Mouse (Mus musculus): ENCODE data around the gene Opn1sw. TPM values are rescaled to one million over a fixed set of nuclear protein-coding genes. Genes with fewer than 3 reads are reported as not detected.
"Not testable (repeated sequence)": the region's sequence is repeated elsewhere in the genome, so short reads cannot be mapped to it uniquely, and the experiment has no call there.

The Opn1sw gene
- total and polyA plus RNA-seq, 3 experiments: 0.27 TPM; not detected in 2

GRCm38 (mm10) chr6:29399851-29400250 is 11.6 kb upstream of the Opn1sw start:
- Histone ChIP-seq H3K4me3 (ENCODE audit: low read depth, low read length) (no peak overlapping the region), H3K9me3 (replicated peaks) (no peaks in the 10 kb centered on the region), H3K27me3 (ENCODE audit: insufficient read depth, low read length) (peaks cover 87% of the 10 kb centered on the region), H3K36me3 (replicated peaks) (no peaks in the 10 kb centered on the region), H3K4me1 (ENCODE audit: insufficient read depth, low read depth, low read length) (peaks cover 14% of the 10 kb centered on the region)
- DNase-seq (ENCODE audit: low spot score) (no peak), ATAC-seq (ENCODE audit: extremely low read depth, insufficient number of reproducible peaks, low FRiP score, poor library complexity, severe bottlenecking) (no peak)
- no peak for TF ChIP-seq TAL1 (conservative IDR thresholded peaks at IDR 0.05; ENCODE audit: low read depth, low read length)
- TF ChIP-seq GATA2 (IDR thresholded peaks at IDR 0.05; ENCODE audit: borderline replicate concordance, low read depth, low read length): no peak
- TF ChIP-seq GATA1 (IDR thresholded peaks at IDR 0.05; ENCODE audit: borderline replicate concordance, low read length): no peak
- TF ChIP-seq CTCF (IDR thresholded peaks at IDR 0.05; ENCODE audit: low read depth, low read length): no peak
- no peak for TF ChIP-seq POLR2AphosphoS5 (IDR thresholded peaks at IDR 0.05; ENCODE audit: insufficient replicate concordance, low read depth, low read length)

- H3K27me3 ChIP-seq (ENCODE audit: insufficient read depth, low read length): peaks cover 84% of the 10 kb centered on the region
- H3K4me1 ChIP-seq (ENCODE audit: insufficient read depth, low read depth, low read length): peaks cover 14% of the 10 kb centered on the region
- no peaks in the 10 kb centered on the region for H3K36me3 ChIP-seq (replicated peaks)
- ATAC-seq (ENCODE audit: extremely low read depth, insufficient number of reproducible peaks, low FRiP score, poor library complexity, severe bottlenecking): no peak
- TF ChIP-seq TAL1 (conservative IDR thresholded peaks at IDR 0.05; ENCODE audit: low read depth, low read length) (no peak), CTCF (IDR thresholded peaks at IDR 0.05; ENCODE audit: low read depth, low read length) (no peak), GATA2 (IDR thresholded peaks at IDR 0.05; ENCODE audit: borderline replicate concordance, low read depth, low read length) (no peak), GATA1 (IDR thresholded peaks at IDR 0.05; ENCODE audit: borderline replicate concordance, low read length) (no peak), POLR2AphosphoS5 (IDR thresholded peaks at IDR 0.05; ENCODE audit: insufficient replicate concordance, low read depth, low read length) (no peak)
- no peak overlapping the region for H3K4me3 ChIP-seq (ENCODE audit: low read depth, low read length)
- H3K9me3 ChIP-seq (replicated peaks): no peaks in the 10 kb centered on the region
- no peak for DNase-seq (ENCODE audit: low spot score)
Measured at GRCm38 (mm10) chr6:29397575-29397974, 9.3 kb upstream of the Opn1sw start.

- Histone ChIP-seq H3K9me3 (replicated peaks) (no peaks in the 10 kb centered on the region), H3K36me3 (replicated peaks) (no peaks in the 10 kb centered on the region), H3K4me3 (ENCODE audit: low read depth, low read length) (peak overlapping the region; percentile 67; the same call in 1 of the 2 replicates), H3K4me1 (ENCODE audit: insufficient read depth, low read depth, low read length) (peaks cover 14% of the 10 kb centered on the region), H3K27me3 (ENCODE audit: insufficient read depth, low read length) (peaks cover 77% of the 10 kb centered on the region)
- no peak for TF ChIP-seq TAL1 (conservative IDR thresholded peaks at IDR 0.05; ENCODE audit: low read depth, low read length)
- TF ChIP-seq CTCF (IDR thresholded peaks at IDR 0.05; ENCODE audit: low read depth, low read length): no peak
- no peak for TF ChIP-seq GATA2 (IDR thresholded peaks at IDR 0.05; ENCODE audit: borderline replicate concordance, low read depth, low read length)
- no peak for TF ChIP-seq GATA1 (IDR thresholded peaks at IDR 0.05; ENCODE audit: borderline replicate concordance, low read length)
- no peak for TF ChIP-seq POLR2AphosphoS5 (IDR thresholded peaks at IDR 0.05; ENCODE audit: insufficient replicate concordance, low read depth, low read length)
- ATAC-seq (ENCODE audit: extremely low read depth, insufficient number of reproducible peaks, low FRiP score, poor library complexity, severe bottlenecking) (no peak), DNase-seq (ENCODE audit: low spot score) (no peak)
Measured at GRCm38 (mm10) chr6:29396714-29397540, 8.7 kb upstream of the Opn1sw start.

GRCm38 (mm10) chr6:29395910-29396713 is 7.8 kb upstream of the Opn1sw start, which contains the start of gene Ccdc136:
Gene Ccdc136 (plus strand): TSS chr6:29396309.
- H3K36me3 ChIP-seq (replicated peaks): no peaks in the 10 kb centered on the region
- peaks cover 74% of the 10 kb centered on the region for H3K27me3 ChIP-seq (ENCODE audit: insufficient read depth, low read length)
- TF ChIP-seq GATA1 (IDR thresholded peaks at IDR 0.05; ENCODE audit: borderline replicate concordance, low read length) (no peak), TAL1 (conservative IDR thresholded peaks at IDR 0.05; ENCODE audit: low read depth, low read length) (no peak), CTCF (IDR thresholded peaks at IDR 0.05; ENCODE audit: low read depth, low read length) (no peak), GATA2 (IDR thresholded peaks at IDR 0.05; ENCODE audit: borderline replicate concordance, low read depth, low read length) (no peak), POLR2AphosphoS5 (IDR thresholded peaks at IDR 0.05; ENCODE audit: insufficient replicate concordance, low read depth, low read length) (no peak)
- peaks cover 14% of the 10 kb centered on the region for H3K4me1 ChIP-seq (ENCODE audit: insufficient read depth, low read depth, low read length)
- DNase-seq (ENCODE audit: low spot score) (peak; percentile 21), ATAC-seq (ENCODE audit: extremely low read depth, insufficient number of reproducible peaks, low FRiP score, poor library complexity, severe bottlenecking) (no peak)
- H3K4me3 ChIP-seq (ENCODE audit: low read depth, low read length): peak within 1 kb of the TSS; percentile 67
- H3K9me3 ChIP-seq (replicated peaks): no peaks in the 10 kb centered on the region

- no peaks in the 10 kb centered on the region for H3K36me3 ChIP-seq (replicated peaks)
- no peak for TF ChIP-seq GATA1 (IDR thresholded peaks at IDR 0.05; ENCODE audit: borderline replicate concordance, low read length)
- no peak for TF ChIP-seq CTCF (IDR thresholded peaks at IDR 0.05; ENCODE audit: low read depth, low read length)
- TF ChIP-seq GATA2 (IDR thresholded peaks at IDR 0.05; ENCODE audit: borderline replicate concordance, low read depth, low read length): no peak
- TF ChIP-seq TAL1 (conservative IDR thresholded peaks at IDR 0.05; ENCODE audit: low read depth, low read length): no peak
- no peak for TF ChIP-seq POLR2AphosphoS5 (IDR thresholded peaks at IDR 0.05; ENCODE audit: insufficient replicate concordance, low read depth, low read length)
- H3K27me3 ChIP-seq (ENCODE audit: insufficient read depth, low read length): peaks cover 63% of the 10 kb centered on the region
- DNase-seq (ENCODE audit: low spot score) (no peak), ATAC-seq (ENCODE audit: extremely low read depth, insufficient number of reproducible peaks, low FRiP score, poor library complexity, severe bottlenecking) (no peak)
- H3K9me3 ChIP-seq (replicated peaks): no peaks in the 10 kb centered on the region
- H3K4me3 ChIP-seq (ENCODE audit: low read depth, low read length): no peak overlapping the region
- H3K4me1 ChIP-seq (ENCODE audit: insufficient read depth, low read depth, low read length): peaks cover 14% of the 10 kb centered on the region
Measured at GRCm38 (mm10) chr6:29394286-29394685, 6.0 kb upstream of the Opn1sw start.

- Histone ChIP-seq H3K4me3 (ENCODE audit: low read depth, low read length) (no peak overlapping the region), H3K9me3 (replicated peaks) (no peaks in the 10 kb centered on the region), H3K27me3 (ENCODE audit: insufficient read depth, low read length) (peaks cover 51% of the 10 kb centered on the region), H3K36me3 (replicated peaks) (no peaks in the 10 kb centered on the region), H3K4me1 (ENCODE audit: insufficient read depth, low read depth, low read length) (peaks cover 24% of the 10 kb centered on the region)
- DNase-seq (ENCODE audit: low spot score) (no peak), ATAC-seq (ENCODE audit: extremely low read depth, insufficient number of reproducible peaks, low FRiP score, poor library complexity, severe bottlenecking) (no peak)
- TF ChIP-seq POLR2AphosphoS5 (IDR thresholded peaks at IDR 0.05; ENCODE audit: insufficient replicate concordance, low read depth, low read length): no peak
- TF ChIP-seq TAL1 (conservative IDR thresholded peaks at IDR 0.05; ENCODE audit: low read depth, low read length): no peak
- no peak for TF ChIP-seq CTCF (IDR thresholded peaks at IDR 0.05; ENCODE audit: low read depth, low read length)
- TF ChIP-seq GATA1 (IDR thresholded peaks at IDR 0.05; ENCODE audit: borderline replicate concordance, low read length): no peak
- TF ChIP-seq GATA2 (IDR thresholded peaks at IDR 0.05; ENCODE audit: borderline replicate concordance, low read depth, low read length): no peak
Measured at GRCm38 (mm10) chr6:29391802-29392201, 3.5 kb upstream of the Opn1sw start.

GRCm38 (mm10) chr6:29391241-29391640 is 3.0 kb upstream of the Opn1sw start:
- not testable (repeated sequence) for H3K4me3 ChIP-seq (ENCODE audit: low read depth, low read length); DNase-seq (ENCODE audit: low spot score); H3K36me3 ChIP-seq (replicated peaks); ATAC-seq (ENCODE audit: extremely low read depth, insufficient number of reproducible peaks, low FRiP score, poor library complexity, severe bottlenecking); H3K9me3 ChIP-seq (replicated peaks)
- Histone ChIP-seq H3K27me3 (ENCODE audit: insufficient read depth, low read length) (peaks cover 49% of the 10 kb centered on the region), H3K4me1 (ENCODE audit: insufficient read depth, low read depth, low read length) (peaks cover 18% of the 10 kb centered on the region)

GRCm38 (mm10) chr6:29390500-29390899 is 2.2 kb upstream of the Opn1sw start:
- H3K9me3 ChIP-seq (replicated peaks); H3K36me3 ChIP-seq (replicated peaks); H3K4me3 ChIP-seq (ENCODE audit: low read depth, low read length); ATAC-seq (ENCODE audit: extremely low read depth, insufficient number of reproducible peaks, low FRiP score, poor library complexity, severe bottlenecking); DNase-seq (ENCODE audit: low spot score): not testable (repeated sequence)
- Histone ChIP-seq H3K27me3 (ENCODE audit: insufficient read depth, low read length) (peaks cover 46% of the 10 kb centered on the region), H3K4me1 (ENCODE audit: insufficient read depth, low read depth, low read length) (peaks cover 12% of the 10 kb centered on the region)
